Mouse (Mus musculus) bone marrow, adult 2 months (tissue): Measurements from ENCODE around the gene Tnfrsf14. TPM values are rescaled to one million over a fixed set of nuclear protein-coding genes. Genes with fewer than 3 reads are reported as not detected.
A peak's percentile ranks its signal among the peaks of the same experiment; 100 is the strongest.

ENCODE experiments used
- H3K27ac ChIP-seq: fragments of 200-500 bp; 2 replicates; pipeline ENCODE4 v1.5.1; 2012; ENCODE audit warnings: low read depth, mild to moderate bottlenecking, control low read depth, inconsistent platforms, low read length; ENCODE audit not compliant: control insufficient read depth, poor library complexity, insufficient read depth
- H3K4me1 ChIP-seq: fragments of 200-500 bp; 2 replicates; pipeline ENCODE4 v1.6.1; 2011; ENCODE audit warnings: low read length; ENCODE audit not compliant: control insufficient read depth, insufficient read depth
- H3K4me3 ChIP-seq: fragments of 200-500 bp; replicated peaks from 2 replicates; pipeline ENCODE3; 2011; ENCODE audit warnings: mild to moderate bottlenecking, low read depth, low read length, control low read depth; ENCODE audit not compliant: control insufficient read depth
- CTCF ChIP-seq: fragments of 200-500 bp; IDR thresholded peaks from 2 replicates; pipeline ENCODE4 v1.5.1; 2011; ENCODE audit warnings: low read length, control low read depth; ENCODE audit not compliant: control insufficient read depth, insufficient read depth
- POLR2A ChIP-seq: fragments of 200-500 bp; IDR thresholded peaks from 2 replicates; pipeline ENCODE4 v1.6.1; 2011; ENCODE audit warnings: low read depth, mild to moderate bottlenecking, control low read depth, low read length, borderline replicate concordance; ENCODE audit not compliant: control insufficient read depth
- WGBS: fragments of 180-500 bp; shearing (Covaris S2); methylation state at CpG from one replicate; pipeline ENCODE4 v1.1.7; 2018; 5-methylcytosine and 5-hydroxymethylcytosine counted together
- polyA plus RNA-seq: library from polyadenylated mRNA; stranded (reverse); fragments of >200 nt; gene quantifications from 2 replicates; pipeline ENCODE4 v1.2.4, GENCODE M21; 2011; ENCODE audit warnings: low replicate concordance; ENCODE audit not compliant: missing spikeins, insufficient read depth, insufficient read length

Gene Tnfrsf14
- polyA plus RNA-seq, 1 experiment, result 183 TPM

DNA sequence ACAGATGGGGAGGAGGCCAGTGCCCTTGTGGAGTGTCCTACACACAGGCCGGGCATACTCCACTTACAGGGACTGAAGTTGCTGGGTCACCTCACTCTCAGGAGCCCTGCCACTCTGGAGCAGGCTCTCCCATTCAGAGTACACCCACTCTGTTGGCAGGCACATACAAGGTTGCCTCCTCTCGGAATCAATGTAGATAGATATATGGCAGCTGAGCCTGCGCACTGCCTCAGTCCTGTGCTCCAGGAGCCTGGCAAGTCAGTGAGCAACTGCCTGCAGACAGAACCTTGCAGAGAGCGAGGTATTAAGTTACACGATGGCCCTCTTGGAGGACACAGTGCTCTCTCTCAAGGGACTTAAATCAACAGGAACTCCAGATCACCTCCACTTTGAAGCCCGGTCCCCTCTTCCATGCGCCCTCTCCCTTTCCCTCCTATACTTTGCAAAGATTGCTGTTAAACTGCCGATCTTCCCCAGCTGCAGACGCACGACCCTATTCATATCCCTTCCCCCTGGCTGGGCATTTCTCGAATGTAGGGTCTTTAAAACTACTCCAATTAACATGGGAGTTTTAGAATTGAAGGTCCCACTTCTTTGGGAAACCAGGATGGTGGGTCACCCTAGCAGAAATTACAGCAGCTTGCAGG, 35.0 kb upstream of the Tnfrsf14 start:
- H3K4me1 ChIP-seq, result peaks cover 2% of the 10 kb centered on the region
- TF ChIP-seq POLR2A (no peak), CTCF (no peak)
- 46% methylated on average over 11 of the region's 11 CpGs for WGBS

DNA sequence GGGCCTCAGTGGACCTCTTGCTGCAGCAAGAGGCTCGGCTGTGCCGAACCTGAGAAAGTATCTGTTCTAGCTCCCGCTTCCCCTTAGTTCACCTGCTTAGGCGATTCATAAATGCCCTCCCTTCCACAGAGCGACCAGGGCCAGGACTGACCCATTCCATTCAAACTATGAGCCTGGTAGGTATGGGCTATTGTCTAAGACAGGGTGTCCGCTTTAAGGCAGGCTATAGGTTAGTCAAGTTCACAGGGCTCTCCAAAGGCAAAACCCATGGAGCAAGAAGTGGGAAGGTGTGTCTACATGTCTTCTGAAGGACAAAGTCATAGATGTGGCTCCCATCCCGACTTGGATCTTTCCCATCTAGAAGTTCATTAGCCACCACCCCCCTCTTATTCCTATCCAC, 34.3 kb upstream of the Tnfrsf14 start:
- TF ChIP-seq CTCF, result no peak
- no peak for TF ChIP-seq POLR2A
- 61% methylated on average over 7 of the region's 7 CpGs for WGBS
- no peak overlapping the region for H3K4me3 ChIP-seq
- no peak overlapping the region for H3K27ac ChIP-seq
- peaks cover 2% of the 10 kb centered on the region for H3K4me1 ChIP-seq

More for the DNA sequence above, 35.0 kb upstream of the Tnfrsf14 start:
- peak overlapping the region; percentile 93 for H3K4me3 ChIP-seq
- H3K27ac ChIP-seq, result no peak overlapping the region

GRCm38 (mm10) chr4:154961911-154962310, 33.5 kb upstream of the Tnfrsf14 start:
- under 1% methylated on average over 13 of the region's 13 CpGs for WGBS
- H3K4me3 ChIP-seq, result peak overlapping the region; percentile 66
- peaks cover 2% of the 10 kb centered on the region for H3K4me1 ChIP-seq
- TF ChIP-seq POLR2A (peak; percentile 59; the same call in 1 of the 2 replicates), CTCF (no peak)
- peak overlapping the region; percentile 73 for H3K27ac ChIP-seq

- Histone ChIP-seq H3K4me1 (peaks cover 2% of the 10 kb centered on the region), H3K4me3 (peak overlapping the region; percentile 66), H3K27ac (peak overlapping the region; percentile 73)
- TF ChIP-seq CTCF, result peak; percentile 6; the same call in 1 of the 2 replicates
- TF ChIP-seq POLR2A, result peak; percentile 19; the same call in 1 of the 2 replicates
- WGBS, result under 1% methylated on average over 47 of the region's 47 CpGs
These were observed 32.9 kb upstream of the Tnfrsf14 start for GRCm38 (mm10) chr4:154961226-154961738.

DNA sequence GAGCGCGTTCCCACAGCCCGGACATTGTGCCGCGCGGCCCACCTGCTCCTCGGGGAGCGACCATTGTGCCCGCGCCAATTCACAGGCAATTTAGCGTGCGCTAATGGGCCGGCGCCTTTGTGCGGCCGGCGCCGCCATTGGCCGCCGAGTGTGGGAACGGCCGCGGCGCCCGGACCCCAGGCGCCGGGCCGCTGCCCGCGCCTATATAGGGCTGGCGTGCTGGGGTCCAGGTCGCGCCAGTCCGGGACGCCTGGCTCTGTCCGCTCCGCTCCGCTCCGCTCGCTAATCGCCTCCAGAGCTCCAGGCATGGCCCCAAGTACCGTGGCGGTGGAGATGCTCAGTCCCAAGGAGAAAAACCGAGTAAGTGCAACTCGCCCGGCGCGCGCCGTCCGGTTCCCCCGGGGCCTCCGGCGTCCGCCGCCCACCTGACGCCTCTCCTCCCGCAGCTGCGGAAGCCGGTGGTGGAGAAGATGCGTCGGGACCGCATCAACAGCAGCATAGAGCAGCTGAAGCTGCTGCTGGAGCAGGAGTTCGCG, 32.4 kb upstream of the Tnfrsf14 start, which contains the start of gene Hes5:
Gene Hes5 (plus strand): TSS at position 234 of the 536 bp plus-strand sequence.
- H3K4me1 ChIP-seq, result peaks cover 2% of the 10 kb centered on the region
- H3K4me3 ChIP-seq, result peak within 1 kb of the TSS; percentile 66
- H3K27ac ChIP-seq, result peak within 1 kb of the TSS; percentile 73
- 1% methylated on average over 65 of the region's 65 CpGs for WGBS
- no peak for TF ChIP-seq CTCF
- TF ChIP-seq POLR2A, result no peak

- peaks cover 2% of the 10 kb centered on the region for H3K4me1 ChIP-seq
- peak overlapping the region; percentile 33 for H3K4me3 ChIP-seq
- 44% methylated on average over 20 of the region's 20 CpGs for WGBS
- TF ChIP-seq POLR2A, result no peak
- no peak for TF ChIP-seq CTCF
- no peak overlapping the region for H3K27ac ChIP-seq
These were observed 31.8 kb upstream of the Tnfrsf14 start for GRCm38 (mm10) chr4:154960021-154960689.

- Histone ChIP-seq H3K4me3 (no peak overlapping the region), H3K4me1 (peaks cover 2% of the 10 kb centered on the region), H3K27ac (no peak overlapping the region)
- no peak for TF ChIP-seq POLR2A
- TF ChIP-seq CTCF, result no peak
- WGBS, result 63% methylated on average over 8 of the region's 8 CpGs
These were observed 30.3 kb upstream of the Tnfrsf14 start for GRCm38 (mm10) chr4:154958621-154959020.

GRCm38 (mm10) chr4:154958171-154958570, 29.8 kb upstream of the Tnfrsf14 start:
- H3K4me1 ChIP-seq, result peaks cover under 1% of the 10 kb centered on the region
- WGBS, result 33% methylated on average over 15 of the region's 15 CpGs
- TF ChIP-seq CTCF (no peak), POLR2A (no peak)
- H3K27ac ChIP-seq, result no peak overlapping the region
- H3K4me3 ChIP-seq, result no peak overlapping the region
